Comparison of ENCODE assay signal across 21 mouse cellular contexts in genomic region chr17:12437771-12438170, GRCm38 (mm10). TPM values are rescaled to one million over a fixed set of nuclear protein-coding genes. Genes with fewer than 3 reads are reported as not detected.
"Had no signal": no experiment of that assay in that cellular context is flagged by ENCODE, and none has a peak within 500 bp of the region (broad histone marks: within the 10 kb centered on the region; RNA-seq: fewer than 3 reads in every experiment).

No protein-coding gene starts in this region.

- H3K4me3 ChIP-seq: lung, embryonic 15.5 days; midbrain, embryonic 10.5 days; midbrain, embryonic 12.5 days; myocyte; neural tube, embryonic 13.5 days; neural tube, embryonic 15.5 days; stomach, embryonic 15.5 days had no signal

- H3K27ac ChIP-seq: lung, embryonic 15.5 days; midbrain, embryonic 10.5 days; midbrain, embryonic 12.5 days; neural tube, embryonic 13.5 days; neural tube, embryonic 15.5 days; stomach, embryonic 15.5 days; stomach, postnatal 0 days had no signal

- DNase-seq: liver, postnatal 0 days; lung, adult 2 months; lung, postnatal 14 days; lung, postnatal 36 days; midbrain, embryonic 14.5 days; retina, postnatal 1 day; right cerebral cortex, adult 18-20 months; right cerebral cortex, postnatal 25 days; right cerebral cortex, postnatal 4 days; thymus, adult 2 months; thymus, postnatal 25 days; thymus, postnatal 4 days had no signal

RNA-seq across cellular contexts. Expression of gene Plg, which starts 59.4 kb away (rescaled TPM):
- total RNA-seq: megakaryocyte-erythroid progenitor cell, adult 5-6 weeks had no signal
